Mouse (Mus musculus): ENCODE data around the gene Tnrc6b. TPM values are rescaled to one million over a fixed set of nuclear protein-coding genes. Genes with fewer than 3 reads are reported as not detected.

The Tnrc6b gene
- polyA plus RNA-seq, 1 experiment from 2014 or later = 9.6 TPM

DNA sequence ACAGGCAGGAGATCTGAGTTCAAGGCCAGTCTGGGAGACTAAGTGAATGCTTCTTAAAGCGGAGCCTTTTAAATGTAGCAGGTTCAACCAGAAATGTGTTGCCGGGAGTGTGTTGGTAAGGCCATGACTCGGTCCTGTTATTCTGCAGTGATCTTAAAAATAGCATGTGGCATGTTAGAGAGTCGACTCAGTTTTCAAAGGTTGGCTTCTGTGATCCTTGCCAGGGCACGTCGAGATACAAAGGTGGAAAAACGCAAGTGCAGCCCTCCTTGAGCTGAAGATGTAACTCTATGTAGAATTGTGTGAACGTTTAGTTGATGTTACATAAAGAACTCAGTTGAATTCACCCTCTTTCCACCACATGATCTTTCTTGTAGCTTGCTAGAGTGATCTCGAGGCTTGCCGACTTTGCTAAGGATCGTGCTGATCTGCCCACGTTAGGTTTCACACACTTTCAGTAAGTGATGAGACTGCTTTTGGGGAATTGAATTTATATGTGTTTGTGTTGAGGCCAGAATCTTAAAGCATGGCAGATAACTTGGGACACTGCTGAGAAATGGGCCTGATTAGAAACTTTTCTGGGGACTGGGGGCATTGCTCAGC, 244.8 kb downstream of the Tnrc6b start:
- TF ChIP-seq EP300 (IDR thresholded peaks at IDR 0.05; ENCODE audit: low read depth) (no peak), CTCF (IDR thresholded peaks at IDR 0.05; ENCODE audit: low read depth) (no peak)
- no peaks in the 10 kb centered on the region for H3K27me3 ChIP-seq (ENCODE audit: insufficient read depth, low read length)
- H3K4me3 ChIP-seq (ENCODE audit: low read depth, low read length) = no peak overlapping the region
- H3K9ac ChIP-seq (replicated peaks) = no peak overlapping the region
- H3K27ac ChIP-seq (ENCODE audit: low read depth) = no peak overlapping the region
- no peaks in the 10 kb centered on the region for H3K9me3 ChIP-seq (ENCODE audit: low read length)
- DNase-seq (no peak), ATAC-seq (no peak)
- H3K4me1 ChIP-seq (ENCODE audit: insufficient read depth) = no peaks in the 10 kb centered on the region
- 86% methylated on average over 12 of the region's 12 CpGs for WGBS (ENCODE audit: insufficient replicate concordance)
- H3K36me3 ChIP-seq (replicated peaks; ENCODE audit: insufficient read depth, low read length) = peaks cover 50% of the 10 kb centered on the region
- H3K4me2 ChIP-seq (ENCODE audit: low read depth, low read length) = no peak overlapping the region

DNA sequence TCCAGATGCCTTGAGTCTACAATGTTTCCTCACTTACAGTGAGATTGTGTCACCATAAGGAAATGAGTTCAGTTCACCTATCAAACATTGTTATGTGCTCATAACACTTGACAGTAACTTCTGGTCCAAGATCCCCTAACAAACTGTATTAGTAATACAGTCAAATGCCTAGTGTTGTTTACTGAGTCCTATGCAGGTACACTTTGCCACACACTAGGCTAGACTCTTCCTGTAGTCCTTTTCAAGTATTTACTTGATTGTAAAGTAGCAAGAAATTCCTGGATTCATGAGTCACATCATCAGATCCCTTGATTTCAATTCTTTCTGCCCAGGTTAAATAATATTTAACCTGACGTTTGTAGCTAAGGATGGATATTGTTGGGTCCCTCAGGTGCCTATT, 258.3 kb downstream of the Tnrc6b start:
- Histone ChIP-seq H3K4me2 (ENCODE audit: low read depth, low read length) (no peak overlapping the region), H3K9me3 (ENCODE audit: low read length) (no peaks in the 10 kb centered on the region), H3K4me3 (ENCODE audit: low read depth, low read length) (no peak overlapping the region), H3K36me3 (replicated peaks; ENCODE audit: insufficient read depth, low read length) (peaks cover 36% of the 10 kb centered on the region), H3K4me1 (ENCODE audit: insufficient read depth) (no peaks in the 10 kb centered on the region), H3K27me3 (ENCODE audit: insufficient read depth, low read length) (no peaks in the 10 kb centered on the region), H3K27ac (ENCODE audit: low read depth) (no peak overlapping the region), H3K9ac (replicated peaks) (no peak overlapping the region)
- WGBS (ENCODE audit: insufficient replicate concordance) = 87% methylated on average over 1 of the region's 1 CpGs
- DNase-seq = no peak
- TF ChIP-seq CTCF (IDR thresholded peaks at IDR 0.05; ENCODE audit: low read depth) = no peak
- no peak for TF ChIP-seq EP300 (IDR thresholded peaks at IDR 0.05; ENCODE audit: low read depth)
- ATAC-seq = no peak

DNA sequence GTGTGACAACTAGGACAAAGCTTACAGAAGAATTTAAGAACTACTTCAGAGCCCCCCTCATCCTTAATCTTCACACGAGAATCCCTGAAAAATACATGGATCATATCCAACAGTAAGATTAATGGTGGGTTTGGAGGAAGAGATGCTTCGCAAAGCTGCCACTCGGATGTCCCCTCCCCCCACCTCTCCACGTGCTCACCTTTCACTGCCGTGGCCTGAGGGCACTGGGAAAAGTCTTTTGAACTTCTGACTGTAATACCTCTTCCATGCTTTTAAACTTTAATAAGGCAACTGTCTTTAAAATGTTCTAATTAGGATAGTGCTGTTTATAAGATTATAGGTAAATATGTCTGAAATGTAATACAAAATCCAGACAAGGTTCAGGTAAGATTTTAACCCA, 263.2 kb downstream of the Tnrc6b start:
- H3K4me3 ChIP-seq (ENCODE audit: low read depth, low read length) = no peak overlapping the region
- WGBS (ENCODE audit: insufficient replicate concordance) = 52% methylated on average over 5 of the region's 5 CpGs
- TF ChIP-seq CTCF (IDR thresholded peaks at IDR 0.05; ENCODE audit: low read depth) (no peak), EP300 (IDR thresholded peaks at IDR 0.05; ENCODE audit: low read depth) (no peak)
- peaks cover 4% of the 10 kb centered on the region; the same call in 1 of the 2 replicates for H3K36me3 ChIP-seq (replicated peaks; ENCODE audit: insufficient read depth, low read length)
- ATAC-seq (no peak), DNase-seq (no peak)
- no peak overlapping the region for H3K4me2 ChIP-seq (ENCODE audit: low read depth, low read length)
- no peak overlapping the region for H3K9ac ChIP-seq (replicated peaks)
- no peak overlapping the region for H3K27ac ChIP-seq (ENCODE audit: low read depth)
- H3K9me3 ChIP-seq (ENCODE audit: low read length) = no peaks in the 10 kb centered on the region
- H3K4me1 ChIP-seq (ENCODE audit: insufficient read depth) = peaks cover 18% of the 10 kb centered on the region
- no peaks in the 10 kb centered on the region for H3K27me3 ChIP-seq (ENCODE audit: insufficient read depth, low read length)

DNA sequence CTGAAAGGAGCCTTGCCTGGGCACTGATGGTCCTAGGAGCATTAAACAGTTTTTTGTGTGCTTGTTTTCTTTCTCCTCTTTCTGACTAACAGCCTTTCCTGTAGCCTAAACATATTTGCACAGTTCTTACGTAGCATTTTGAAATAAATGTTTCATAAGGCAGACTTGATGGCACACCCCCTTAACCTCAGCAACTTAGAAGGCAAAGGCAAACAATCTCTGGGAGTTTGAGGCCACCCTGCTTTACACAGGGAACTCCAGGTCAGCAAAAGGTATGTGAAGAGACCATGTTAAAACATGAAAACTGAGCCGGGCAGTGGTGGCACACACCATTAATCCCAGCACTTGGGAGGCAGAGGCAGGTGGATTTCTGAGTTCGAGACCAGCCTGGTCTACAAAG, 264.6 kb downstream of the Tnrc6b start:
- H3K27me3 ChIP-seq (ENCODE audit: insufficient read depth, low read length) = no peaks in the 10 kb centered on the region
- WGBS (ENCODE audit: insufficient replicate concordance) = 55% methylated on average over 3 of the region's 3 CpGs
- H3K36me3 ChIP-seq (replicated peaks; ENCODE audit: insufficient read depth, low read length) = no peaks in the 10 kb centered on the region
- H3K4me2 ChIP-seq (ENCODE audit: low read depth, low read length) = no peak overlapping the region
- H3K9me3 ChIP-seq (ENCODE audit: low read length) = no peaks in the 10 kb centered on the region
- ATAC-seq (no peak), DNase-seq (no peak)
- no peak overlapping the region for H3K27ac ChIP-seq (ENCODE audit: low read depth)
- H3K4me1 ChIP-seq (ENCODE audit: insufficient read depth) = peaks cover 18% of the 10 kb centered on the region
- no peak overlapping the region for H3K4me3 ChIP-seq (ENCODE audit: low read depth, low read length)
- no peak overlapping the region for H3K9ac ChIP-seq (replicated peaks)
- TF ChIP-seq EP300 (IDR thresholded peaks at IDR 0.05; ENCODE audit: low read depth) (no peak), CTCF (IDR thresholded peaks at IDR 0.05; ENCODE audit: low read depth) (no peak)

DNA sequence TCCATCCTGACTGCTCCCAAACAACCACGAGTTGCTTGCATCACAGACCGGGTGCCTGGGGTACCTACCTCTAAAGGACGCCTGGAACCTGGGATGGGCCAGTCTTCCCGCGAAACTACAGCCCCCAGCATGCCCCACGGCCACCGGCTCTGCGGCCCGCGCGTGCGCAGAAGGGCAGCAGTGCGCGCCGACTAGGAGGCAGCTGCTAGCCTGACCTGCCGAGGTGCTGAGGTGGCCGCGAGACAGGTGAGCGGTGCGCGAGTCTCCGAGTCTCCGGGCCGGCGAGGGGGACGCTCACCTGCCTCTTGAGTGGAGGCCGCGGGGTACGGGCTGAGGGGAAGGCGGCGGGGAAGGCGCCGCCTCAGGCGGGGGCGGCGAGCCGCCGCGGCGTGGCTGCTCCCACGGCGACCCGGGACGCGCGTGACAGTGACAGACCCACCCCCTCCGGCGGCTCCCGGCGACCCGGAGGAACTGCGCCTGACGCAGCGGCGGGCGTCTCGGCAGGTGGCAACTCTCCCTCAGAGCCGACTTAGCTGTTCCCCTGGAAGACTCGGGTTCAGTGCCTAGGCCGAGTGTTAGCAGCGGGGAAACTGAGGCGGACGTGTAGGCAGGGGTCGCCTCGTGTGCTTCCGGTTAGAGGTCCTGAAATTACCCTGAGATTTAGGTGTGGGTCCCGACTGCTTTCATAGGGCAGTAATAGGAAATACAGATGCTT, 266.7 kb downstream of the Tnrc6b start, which contains the start of gene Sgsm3:
Sgsm3 (plus strand) TSS at position 146 of the 715 bp plus-strand sequence.
- WGBS (ENCODE audit: insufficient replicate concordance) = under 1% methylated on average over 60 of the region's 67 CpGs
- no peak within 1 kb of the TSS for H3K27ac ChIP-seq (ENCODE audit: low read depth)

DNA sequence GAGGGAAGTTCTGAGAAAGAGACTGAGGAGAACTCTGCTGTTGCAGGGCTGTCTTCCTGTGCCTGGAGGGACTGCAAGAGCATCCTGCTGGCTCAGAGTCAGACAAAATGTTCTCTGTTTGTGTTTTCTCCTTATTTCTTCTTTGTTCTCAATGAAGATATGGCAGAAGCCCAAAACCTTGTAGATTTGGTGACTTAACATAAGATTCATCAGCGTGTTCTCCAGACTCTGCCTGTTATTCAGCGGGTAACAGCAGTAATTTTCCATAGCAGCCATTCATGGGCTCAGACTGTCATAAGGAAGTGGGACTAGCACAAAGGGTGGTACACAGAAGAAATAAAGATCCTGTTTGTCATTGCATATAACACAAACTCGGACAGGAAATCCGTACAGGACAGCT, 268.5 kb downstream of the Tnrc6b start:
- Histone ChIP-seq H3K9ac (replicated peaks) (no peak overlapping the region), H3K36me3 (replicated peaks; ENCODE audit: insufficient read depth, low read length) (no peaks in the 10 kb centered on the region), H3K4me1 (ENCODE audit: insufficient read depth) (peaks cover 18% of the 10 kb centered on the region), H3K9me3 (ENCODE audit: low read length) (no peaks in the 10 kb centered on the region), H3K4me3 (ENCODE audit: low read depth, low read length) (no peak overlapping the region), H3K4me2 (ENCODE audit: low read depth, low read length) (no peak overlapping the region), H3K27me3 (ENCODE audit: insufficient read depth, low read length) (no peaks in the 10 kb centered on the region), H3K27ac (ENCODE audit: low read depth) (no peak overlapping the region)
- DNase-seq = no peak
- TF ChIP-seq CTCF (IDR thresholded peaks at IDR 0.05; ENCODE audit: low read depth) (no peak), EP300 (IDR thresholded peaks at IDR 0.05; ENCODE audit: low read depth) (no peak)
- 70% methylated on average over 4 of the region's 4 CpGs for WGBS (ENCODE audit: insufficient replicate concordance)
- no peak for ATAC-seq

More for the DNA sequence above, 266.7 kb downstream of the Tnrc6b start, which contains the start of gene Sgsm3:
- peak; percentile 90 for DNase-seq
- Histone ChIP-seq H3K27me3 (ENCODE audit: insufficient read depth, low read length) (no peaks in the 10 kb centered on the region), H3K36me3 (replicated peaks; ENCODE audit: insufficient read depth, low read length) (no peaks in the 10 kb centered on the region), H3K4me3 (ENCODE audit: low read depth, low read length) (peak within 1 kb of the TSS; percentile 78), H3K9ac (replicated peaks) (peak within 1 kb of the TSS; percentile 71), H3K9me3 (ENCODE audit: low read length) (no peaks in the 10 kb centered on the region), H3K4me2 (ENCODE audit: low read depth, low read length) (peak within 1 kb of the TSS; percentile 97), H3K4me1 (ENCODE audit: insufficient read depth) (peaks cover 18% of the 10 kb centered on the region)
- ATAC-seq = peak; percentile 92
- no peak for TF ChIP-seq CTCF (IDR thresholded peaks at IDR 0.05; ENCODE audit: low read depth)
- no peak for TF ChIP-seq EP300 (IDR thresholded peaks at IDR 0.05; ENCODE audit: low read depth)
